Mouse (Mus musculus) hindbrain, embryonic 13.5 days (tissue): ENCODE data around the gene Camk1g. TPM values are rescaled to one million over a fixed set of nuclear protein-coding genes. Genes with fewer than 3 reads are reported as not detected.

Experiments
- ATAC-seq: fragments of 200-750 bp; cut with Nextera tagmentation; 2 replicates; pipeline ENCODE4 v1.8.0; 2017; ENCODE audit warnings: moderate TSS enrichment; ENCODE audit not compliant: low FRiP score
- H3K27ac ChIP-seq: fragments of 300-500 bp; sonication (generic); 2 replicates; pipeline ENCODE4 v1.5.1; 2015; ENCODE audit warnings: inconsistent platforms, mild to moderate bottlenecking, moderate library complexity
- H3K27me3 ChIP-seq: fragments of 300-500 bp; sonication (generic); 2 replicates; pipeline ENCODE4 v1.6.1; 2015; ENCODE audit warnings: mild to moderate bottlenecking, inconsistent platforms
- H3K36me3 ChIP-seq: fragments of 300-500 bp; sonication (generic); 2 replicates; pipeline ENCODE4 v1.6.1; 2015; ENCODE audit warnings: mild to moderate bottlenecking, inconsistent platforms
- H3K4me1 ChIP-seq: fragments of 300-500 bp; sonication (generic); replicated peaks from 2 replicates; pipeline ENCODE4 v1.6.1; 2015; ENCODE audit warnings: inconsistent platforms
- H3K4me2 ChIP-seq: fragments of 300-500 bp; sonication (generic); 2 replicates; pipeline ENCODE4 v1.6.1; 2015; ENCODE audit warnings: inconsistent platforms, mild to moderate bottlenecking, moderate library complexity
- H3K4me3 ChIP-seq: fragments of 300-500 bp; sonication (generic); 2 replicates; pipeline ENCODE4 v1.5.1; 2015; ENCODE audit warnings: mild to moderate bottlenecking, inconsistent platforms
- H3K9ac ChIP-seq: fragments of 300-500 bp; sonication (generic); 2 replicates; pipeline ENCODE4 v1.6.1; 2015; ENCODE audit warnings: mild to moderate bottlenecking, inconsistent platforms
- H3K9me3 ChIP-seq: fragments of 300-500 bp; sonication (generic); 2 replicates; pipeline ENCODE4 v1.6.1; 2016; ENCODE audit warnings: inconsistent platforms
- WGBS: fragments of 180-500 bp; shearing (Covaris S2); methylation state at CpG from one replicate; pipeline ENCODE4 v1.1.7; 2015; 5-methylcytosine and 5-hydroxymethylcytosine counted together
- polyA plus RNA-seq: library from polyadenylated mRNA; unstranded; fragments of >200 nt; fragmentation: Nextera tagmentation; extraction: Ambion mirVana; gene quantifications from 2 replicates; pipeline ENCODE4 v1.2.1, GENCODE M21; 2015

Gene Camk1g
- polyA plus RNA-seq: 31.7 and 35.5 TPM in 2 replicates

GRCm38 (mm10) chr1:193370096-193370495 lies at the start of gene Camk1g:
Gene Camk1g (minus strand): TSS chr1:193370298.
- WGBS: 2% methylated on average over 2 of the region's 2 CpGs
- Histone ChIP-seq H3K9ac (peak within 1 kb of the TSS; percentile 84), H3K27ac (peak within 1 kb of the TSS; percentile 60), H3K4me1 (peaks cover 38% of the 10 kb centered on the region), H3K27me3 (no peaks in the 10 kb centered on the region), H3K4me3 (peak within 1 kb of the TSS; percentile 62), H3K36me3 (0 out of 2 replicates have a peak, but pooled peaks cover 4% of the 10 kb centered on the region), H3K9me3 (no peaks in the 10 kb centered on the region), H3K4me2 (peak within 1 kb of the TSS; percentile 89)
- peak; percentile 90 for ATAC-seq

DNA sequence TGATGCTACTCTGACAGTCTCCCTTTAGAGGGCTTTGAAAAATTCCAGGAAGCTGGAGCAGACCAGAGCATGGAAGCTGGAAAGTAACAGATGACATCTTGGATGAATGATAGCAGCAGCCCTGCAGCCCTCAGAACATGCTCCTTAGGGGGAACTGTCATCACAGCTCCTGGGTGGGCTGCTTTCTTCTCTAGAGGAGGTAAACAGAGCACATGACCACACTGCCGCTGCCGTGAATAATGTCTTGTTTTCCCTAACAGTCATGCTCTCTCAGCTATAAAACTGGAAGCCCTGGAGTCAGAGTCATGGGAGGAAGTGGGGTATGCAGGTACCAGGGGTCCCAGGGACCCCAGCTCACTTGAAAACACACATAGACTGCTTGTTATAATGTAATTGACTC lies 49.1 kb upstream of the Camk1g start:
- WGBS: 0% methylated on average over 2 of the region's 2 CpGs
- H3K9ac ChIP-seq: 0 out of 2 replicates have a peak overlapping the region, but pooled peaks have one; percentile 1

GRCm38 (mm10) chr1:193418656-193419055 lies 48.6 kb upstream of the Camk1g start:
- ATAC-seq: no peak
- WGBS: 85% methylated on average over 5 of the region's 5 CpGs
- H3K4me2 ChIP-seq: no peak overlapping the region
- H3K4me1 ChIP-seq: peaks cover 34% of the 10 kb centered on the region
- H3K36me3 ChIP-seq: no peaks in the 10 kb centered on the region
- no peak overlapping the region for H3K9ac ChIP-seq
- H3K27ac ChIP-seq: no peak overlapping the region
- H3K27me3 ChIP-seq: no peaks in the 10 kb centered on the region
- H3K9me3 ChIP-seq: no peaks in the 10 kb centered on the region
- no peak overlapping the region for H3K4me3 ChIP-seq

More for the DNA sequence above, 49.1 kb upstream of the Camk1g start:
- H3K4me3 ChIP-seq: no peak overlapping the region
- H3K4me2 ChIP-seq: no peak overlapping the region
- peak overlapping the region; percentile 42; the same call in 1 of the 2 replicates for H3K27ac ChIP-seq
- peaks cover 39% of the 10 kb centered on the region for H3K4me1 ChIP-seq
- ATAC-seq: no peak
- H3K36me3 ChIP-seq: no peaks in the 10 kb centered on the region
- no peaks in the 10 kb centered on the region for H3K9me3 ChIP-seq
- no peaks in the 10 kb centered on the region for H3K27me3 ChIP-seq

DNA sequence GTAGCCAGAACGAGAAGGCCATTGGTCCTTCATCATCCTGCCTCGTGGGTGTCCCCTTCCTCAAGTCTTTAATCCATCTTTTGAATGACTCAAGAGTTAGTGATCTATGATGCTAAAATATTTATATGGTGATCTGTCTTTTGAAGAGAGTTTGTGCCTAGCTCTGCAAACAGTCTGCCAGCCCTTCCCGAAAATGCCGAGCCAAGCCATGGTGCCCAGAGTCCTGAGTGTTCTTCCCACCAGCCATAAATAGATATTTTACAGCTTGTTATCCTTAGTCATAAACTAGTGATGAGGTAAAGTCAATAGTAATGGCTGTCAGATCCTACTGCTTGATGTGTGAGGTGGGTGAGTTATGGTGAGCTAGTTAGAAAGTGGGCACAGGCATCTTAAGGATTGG lies 44.0 kb upstream of the Camk1g start:
- WGBS: 90% methylated on average over 4 of the region's 4 CpGs
- Histone ChIP-seq H3K4me1 (peaks cover 13% of the 10 kb centered on the region), H3K9me3 (no peaks in the 10 kb centered on the region), H3K4me3 (no peak overlapping the region), H3K9ac (no peak overlapping the region), H3K36me3 (no peaks in the 10 kb centered on the region), H3K27ac (no peak overlapping the region), H3K27me3 (peaks cover 5% of the 10 kb centered on the region; the same call in 1 of the 2 replicates), H3K4me2 (no peak overlapping the region)
- no peak for ATAC-seq

DNA sequence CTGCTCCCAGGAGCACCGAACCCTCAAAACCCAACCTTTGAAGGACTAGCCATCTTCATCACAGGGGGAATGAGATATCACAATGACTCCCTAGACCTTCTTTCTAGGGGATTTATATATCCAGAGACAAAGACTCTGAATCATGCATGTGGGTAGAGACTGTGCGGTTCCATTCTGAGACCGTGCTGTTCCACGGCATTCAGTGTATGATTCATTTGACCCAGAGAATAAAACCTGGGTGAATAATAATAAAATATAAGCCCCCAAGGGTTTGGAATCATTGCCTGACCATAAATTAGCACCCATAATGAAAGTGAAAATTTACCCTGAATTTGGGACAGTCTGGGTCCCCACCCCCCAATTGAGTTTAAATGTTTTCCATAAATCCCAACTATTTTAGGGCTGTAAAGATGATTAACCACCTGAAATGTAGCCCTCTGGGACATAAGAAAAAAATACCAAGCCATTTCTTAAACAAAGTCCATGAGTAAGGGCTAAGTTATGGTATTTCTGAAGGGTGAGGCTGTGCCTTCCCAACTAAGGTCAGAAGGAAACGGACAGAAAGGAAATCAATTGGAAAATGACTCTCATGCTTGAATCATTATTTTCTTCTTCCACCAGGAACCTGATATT lies 43.4 kb upstream of the Camk1g start:
- no peak overlapping the region for H3K4me2 ChIP-seq
- ATAC-seq: no peak

DNA sequence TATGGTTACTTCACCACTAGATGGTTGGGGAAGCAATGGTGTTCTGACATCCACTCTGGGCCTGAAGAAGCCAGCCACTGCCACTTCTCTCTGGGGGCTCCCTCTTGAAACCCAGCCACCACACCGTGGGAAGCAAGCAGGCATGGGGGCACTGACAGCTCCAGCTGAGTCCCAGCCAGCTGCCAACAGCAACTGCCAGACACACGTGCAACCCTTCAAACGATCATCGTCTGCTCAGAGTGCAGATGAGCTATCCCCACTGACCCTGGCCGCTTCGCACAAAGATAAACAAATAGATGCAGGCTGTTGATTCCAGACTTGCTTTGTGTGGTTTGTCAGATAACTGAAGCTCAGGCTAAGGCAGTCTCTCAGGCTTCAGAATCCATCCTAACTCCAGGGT lies 37.4 kb upstream of the Camk1g start:
- Histone ChIP-seq H3K27ac (peak overlapping the region; percentile 2), H3K4me3 (no peak overlapping the region), H3K27me3 (peaks cover 5% of the 10 kb centered on the region; the same call in 1 of the 2 replicates), H3K4me2 (no peak overlapping the region), H3K9me3 (no peaks in the 10 kb centered on the region), H3K9ac (no peak overlapping the region), H3K4me1 (peaks cover 20% of the 10 kb centered on the region), H3K36me3 (no peaks in the 10 kb centered on the region)
- no peak for ATAC-seq
- WGBS: 28% methylated on average over 6 of the region's 6 CpGs

More for the DNA sequence above, 43.4 kb upstream of the Camk1g start:
- Histone ChIP-seq H3K36me3 (no peaks in the 10 kb centered on the region), H3K9me3 (no peaks in the 10 kb centered on the region), H3K27me3 (peaks cover 5% of the 10 kb centered on the region; the same call in 1 of the 2 replicates), H3K4me1 (peaks cover 7% of the 10 kb centered on the region), H3K9ac (no peak overlapping the region), H3K4me3 (no peak overlapping the region), H3K27ac (no peak overlapping the region)
- WGBS: 91% methylated on average over 5 of the region's 5 CpGs

- H3K4me1 ChIP-seq: peaks cover 27% of the 10 kb centered on the region
- no peak overlapping the region for H3K9ac ChIP-seq
- no peak overlapping the region for H3K4me2 ChIP-seq
- H3K9me3 ChIP-seq: no peaks in the 10 kb centered on the region
- no peaks in the 10 kb centered on the region for H3K27me3 ChIP-seq
- WGBS: 51% methylated on average over 6 of the region's 6 CpGs
- ATAC-seq: peak; percentile 51; the same call in 1 of the 2 replicates
- H3K4me3 ChIP-seq: no peak overlapping the region
- H3K36me3 ChIP-seq: no peaks in the 10 kb centered on the region
- no peak overlapping the region for H3K27ac ChIP-seq
These were observed 36.1 kb upstream of the Camk1g start for GRCm38 (mm10) chr1:193406059-193406642.

GRCm38 (mm10) chr1:193401695-193402094 lies 31.6 kb upstream of the Camk1g start:
- WGBS: 76% methylated on average over 9 of the region's 9 CpGs
- Histone ChIP-seq H3K9ac (no peak overlapping the region), H3K4me3 (no peak overlapping the region), H3K9me3 (no peaks in the 10 kb centered on the region), H3K27me3 (no peaks in the 10 kb centered on the region), H3K4me1 (peaks cover 24% of the 10 kb centered on the region), H3K36me3 (no peaks in the 10 kb centered on the region), H3K4me2 (no peak overlapping the region), H3K27ac (no peak overlapping the region)
- ATAC-seq: no peak

GRCm38 (mm10) chr1:193400348-193400747 lies 30.2 kb upstream of the Camk1g start:
- no peak overlapping the region for H3K27ac ChIP-seq
- 86% methylated on average over 1 of the region's 1 CpGs for WGBS
- H3K4me2 ChIP-seq: no peak overlapping the region
- H3K9ac ChIP-seq: no peak overlapping the region
- no peak for ATAC-seq
- no peaks in the 10 kb centered on the region for H3K36me3 ChIP-seq
- no peaks in the 10 kb centered on the region for H3K9me3 ChIP-seq
- H3K27me3 ChIP-seq: 0 out of 2 replicates have a peak, but pooled peaks cover 2% of the 10 kb centered on the region
- no peak overlapping the region for H3K4me3 ChIP-seq
- peaks cover 16% of the 10 kb centered on the region for H3K4me1 ChIP-seq

DNA sequence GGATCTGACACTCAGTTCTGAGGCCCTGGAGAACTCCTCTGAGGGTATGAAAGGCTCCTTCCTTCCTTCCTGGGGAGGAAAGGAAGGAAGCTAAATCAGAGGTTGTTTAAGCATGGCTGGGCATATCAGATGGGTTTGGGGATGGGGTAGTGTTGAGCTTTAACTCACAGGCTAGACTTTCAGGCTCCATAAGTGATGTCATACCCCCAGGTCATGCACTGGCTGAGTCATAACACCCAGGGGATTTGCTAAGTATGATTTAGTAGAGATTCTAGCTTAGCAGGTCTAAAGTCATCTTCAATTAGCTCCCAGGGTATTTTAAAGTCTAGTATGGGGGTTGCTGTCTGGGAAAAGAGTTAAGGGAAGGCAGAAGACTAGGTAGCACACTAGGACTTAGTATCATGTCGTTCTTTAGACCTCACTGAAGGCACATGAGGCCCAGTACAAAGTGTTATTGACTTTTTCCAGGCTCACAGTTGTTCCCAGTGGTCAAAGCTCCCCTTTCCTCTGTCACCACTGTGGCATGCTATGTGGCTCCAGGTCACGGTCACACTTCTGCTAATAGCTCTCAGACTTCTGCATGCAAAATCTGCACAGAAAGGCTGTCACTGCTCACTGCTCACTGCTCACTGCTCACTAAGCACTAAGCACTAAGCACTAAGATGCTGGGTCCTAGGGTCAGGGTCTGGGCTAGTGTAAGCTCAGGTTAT lies 28.8 kb upstream of the Camk1g start:
- H3K4me2 ChIP-seq: no peak overlapping the region
- 0 out of 2 replicates have a peak, but pooled peaks cover 2% of the 10 kb centered on the region for H3K27me3 ChIP-seq
- 65% methylated on average over 2 of the region's 2 CpGs for WGBS
- ATAC-seq: no peak
- H3K27ac ChIP-seq: no peak overlapping the region
- no peak overlapping the region for H3K9ac ChIP-seq
- no peaks in the 10 kb centered on the region for H3K9me3 ChIP-seq
- H3K36me3 ChIP-seq: no peaks in the 10 kb centered on the region
- H3K4me1 ChIP-seq: peaks cover 16% of the 10 kb centered on the region
- no peak overlapping the region for H3K4me3 ChIP-seq

GRCm38 (mm10) chr1:193397109-193397508 lies 27.0 kb upstream of the Camk1g start:
- Histone ChIP-seq H3K27me3 (0 out of 2 replicates have a peak, but pooled peaks cover 2% of the 10 kb centered on the region), H3K4me3 (no peak overlapping the region), H3K4me2 (no peak overlapping the region), H3K9ac (no peak overlapping the region), H3K4me1 (peaks cover 8% of the 10 kb centered on the region), H3K36me3 (no peaks in the 10 kb centered on the region), H3K27ac (no peak overlapping the region), H3K9me3 (no peaks in the 10 kb centered on the region)
- no peak for ATAC-seq

- ATAC-seq: no peak
- 88% methylated on average over 3 of the region's 3 CpGs for WGBS
- H3K27me3 ChIP-seq: peaks cover 2% of the 10 kb centered on the region; the same call in 1 of the 2 replicates
- H3K9me3 ChIP-seq: no peaks in the 10 kb centered on the region
- H3K4me2 ChIP-seq: no peak overlapping the region
- H3K4me3 ChIP-seq: no peak overlapping the region
- no peak overlapping the region for H3K27ac ChIP-seq
- no peak overlapping the region for H3K9ac ChIP-seq
- H3K36me3 ChIP-seq: no peaks in the 10 kb centered on the region
- H3K4me1 ChIP-seq: peaks cover 34% of the 10 kb centered on the region
These were observed 22.2 kb upstream of the Camk1g start for GRCm38 (mm10) chr1:193392266-193392665.
